ENCODE assay signal across 23 mouse cellular contexts in the genomic region with DNA sequence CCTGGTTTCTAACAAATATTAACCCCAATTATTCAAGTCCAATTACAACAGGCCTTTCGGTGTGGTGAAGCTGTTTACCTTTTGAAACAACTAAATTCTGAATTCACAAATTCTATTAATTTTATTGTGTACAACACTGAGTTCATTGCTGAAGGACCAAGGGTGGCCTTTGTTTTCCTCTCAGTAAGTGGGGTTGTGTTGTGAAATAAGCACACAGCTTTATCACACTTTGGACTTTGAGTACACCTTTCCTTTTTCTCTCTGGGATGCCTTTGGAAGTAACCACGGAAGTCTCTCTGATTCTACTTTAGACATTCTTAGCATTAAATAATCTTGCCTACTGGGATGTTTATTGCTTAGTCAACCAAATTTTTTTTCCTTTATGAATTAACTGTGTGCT.
DNase-seq lines count a peak whose midpoint lies in the region; ATAC-seq and TF ChIP-seq lines count a peak whose summit lies in the region.
"Had no signal": no experiment of that assay in that cellular context is flagged by ENCODE, and none has a peak within 500 bp of the region (broad histone marks: within the 10 kb centered on the region; RNA-seq: fewer than 3 reads in every experiment).

No protein-coding gene starts in this region.

- H3K4me2 ChIP-seq in liver, embryonic 14.5 days (ENCODE audit: low read depth), result no peak overlapping the region
- no peak overlapping the region for H3K4me2 ChIP-seq in liver, embryonic 12.5 days
- no peak overlapping the region for H3K4me2 ChIP-seq in liver, postnatal 0 days (ENCODE audit: low read depth, low read length)
- H3K4me2 ChIP-seq in forebrain, embryonic 14.5 days (ENCODE audit: low read length), result no peak overlapping the region
- H3K4me2 ChIP-seq: embryonic facial prominence, embryonic 13.5 days; embryonic facial prominence, embryonic 15.5 days; forebrain, embryonic 12.5 days; forebrain, embryonic 15.5 days had no signal

- no peak for TF ChIP-seq EP300 in liver, embryonic 14.5 days (IDR thresholded peaks at IDR 0.05; ENCODE audit: low read depth)
- TF ChIP-seq EP300 in liver, postnatal 0 days (IDR thresholded peaks at IDR 0.05; ENCODE audit: low read depth), result no peak

- peak; percentile 6 for DNase-seq in kidney, adult 9 months
- DNase-seq in kidney, postnatal 25 days, result no peak
- DNase-seq in liver, embryonic 14.5 days (ENCODE audit: low read depth in 3 of 3, low spot score in 3 of 3), result no peak
- no peak for DNase-seq in liver, postnatal 0 days
- peak; percentile 35 for DNase-seq in yolk sac, embryonic 10.5 days (ENCODE audit: low spot score)
- DNase-seq in forebrain, embryonic 14.5 days (ENCODE audit: low spot score), result no peak
- DNase-seq: adrenal gland, adult 2 months; adrenal gland, postnatal 10 days; adrenal gland, postnatal 25 days; cerebellum, adult 11 months; cerebellum, adult 18-20 months; cerebellum, adult 8-10 months; cerebellum, adult 9-11 months; cerebellum, postnatal 14 days; cerebellum, postnatal 36 days; embryo, embryonic 11 days had no signal

- 72% methylated on average over 2 of the region's 2 CpGs for WGBS in liver, embryonic 14.5 days (ENCODE audit: insufficient replicate concordance)
- 53% methylated on average over 2 of the region's 2 CpGs for WGBS in liver, embryonic 12.5 days (ENCODE audit: insufficient replicate concordance)
- 54% methylated on average over 2 of the region's 2 CpGs for WGBS in liver, postnatal 0 days (ENCODE audit: insufficient replicate concordance)
- WGBS in forebrain, embryonic 14.5 days, result 88% methylated on average over 2 of the region's 2 CpGs

- H3K4me3 ChIP-seq in liver, embryonic 14.5 days (ENCODE audit: insufficient read depth in 1 of 2, low read depth in 2 of 2, low read length in 2 of 2), result no peak overlapping the region
- no peak overlapping the region for H3K4me3 ChIP-seq in liver, embryonic 12.5 days
- no peak overlapping the region for H3K4me3 ChIP-seq in liver, postnatal 0 days (ENCODE audit: low read depth, low read length)
- no peak overlapping the region for H3K4me3 ChIP-seq in forebrain, embryonic 14.5 days (ENCODE audit: low read depth, low read length)
- H3K4me3 ChIP-seq: embryonic facial prominence, embryonic 13.5 days; embryonic facial prominence, embryonic 15.5 days; erythroblast, embryonic 14.5 days; forebrain, embryonic 10.5 days; forebrain, embryonic 12.5 days; forebrain, embryonic 15.5 days had no signal

- H3K4me1 ChIP-seq in liver, embryonic 14.5 days (replicated peaks; ENCODE audit: control insufficient read depth in 2 of 2, insufficient read depth in 2 of 2, low read length in 1 of 2), result no peaks in the 10 kb centered on the region
- no peaks in the 10 kb centered on the region for H3K4me1 ChIP-seq in liver, embryonic 12.5 days
- H3K4me1 ChIP-seq in liver, postnatal 0 days (ENCODE audit: insufficient read depth), result no peaks in the 10 kb centered on the region
- no peaks in the 10 kb centered on the region for H3K4me1 ChIP-seq in forebrain, embryonic 14.5 days (ENCODE audit: control insufficient read depth, insufficient read depth, low read length)
- H3K4me1 ChIP-seq: embryonic facial prominence, embryonic 13.5 days; embryonic facial prominence, embryonic 15.5 days; forebrain, embryonic 10.5 days; forebrain, embryonic 12.5 days; forebrain, embryonic 15.5 days had no signal

- TF ChIP-seq CTCF in liver, embryonic 14.5 days (IDR thresholded peaks at IDR 0.05; ENCODE audit: low read depth), result no peak
- TF ChIP-seq CTCF in liver, postnatal 0 days (IDR thresholded peaks at IDR 0.05; ENCODE audit: low read depth), result no peak

- 0 out of 2 replicates have a peak, but pooled peaks have one; percentile 43 for ATAC-seq in liver, embryonic 14.5 days (ENCODE audit: insufficient read depth)
- ATAC-seq in liver, embryonic 12.5 days, result no peak
- peak; percentile 67 for ATAC-seq in liver, postnatal 0 days
- no peak for ATAC-seq in forebrain, embryonic 14.5 days
- ATAC-seq: forebrain, embryonic 15.5 days had no signal

- no peak overlapping the region for H3K27ac ChIP-seq in liver, embryonic 14.5 days
- no peak overlapping the region for H3K27ac ChIP-seq in liver, embryonic 12.5 days
- 0 out of 2 replicates have a peak overlapping the region, but pooled peaks have one; percentile 45 for H3K27ac ChIP-seq in liver, postnatal 0 days (ENCODE audit: low read depth)
- H3K27ac ChIP-seq in forebrain, embryonic 14.5 days (ENCODE audit: low read depth, low read length), result no peak overlapping the region
- H3K27ac ChIP-seq: embryonic facial prominence, embryonic 13.5 days; embryonic facial prominence, embryonic 15.5 days; forebrain, embryonic 10.5 days; forebrain, embryonic 12.5 days; forebrain, embryonic 15.5 days had no signal

- no peak overlapping the region for H3K9ac ChIP-seq in liver, embryonic 14.5 days (replicated peaks)
- no peak overlapping the region for H3K9ac ChIP-seq in liver, embryonic 12.5 days
- H3K9ac ChIP-seq in liver, postnatal 0 days (replicated peaks), result no peak overlapping the region
- no peak overlapping the region for H3K9ac ChIP-seq in forebrain, embryonic 14.5 days (ENCODE audit: low read length)
- H3K9ac ChIP-seq: embryonic facial prominence, embryonic 13.5 days; embryonic facial prominence, embryonic 15.5 days; forebrain, embryonic 12.5 days; forebrain, embryonic 15.5 days had no signal

- no peaks in the 10 kb centered on the region for H3K9me3 ChIP-seq in liver, embryonic 14.5 days (ENCODE audit: control insufficient read depth, low read length)
- H3K9me3 ChIP-seq in liver, embryonic 12.5 days (replicated peaks), result no peaks in the 10 kb centered on the region
- H3K9me3 ChIP-seq in liver, postnatal 0 days (ENCODE audit: low read length), result no peaks in the 10 kb centered on the region
- no peaks in the 10 kb centered on the region for H3K9me3 ChIP-seq in forebrain, embryonic 14.5 days (replicated peaks; ENCODE audit: control insufficient read depth, low read length)
- H3K9me3 ChIP-seq: embryonic facial prominence, embryonic 13.5 days; embryonic facial prominence, embryonic 15.5 days; forebrain, embryonic 10.5 days; forebrain, embryonic 12.5 days; forebrain, embryonic 15.5 days had no signal

- H3K36me3 ChIP-seq in liver, embryonic 14.5 days (replicated peaks; ENCODE audit: control insufficient read depth, insufficient read depth, low read depth), result no peaks in the 10 kb centered on the region
- no peaks in the 10 kb centered on the region for H3K36me3 ChIP-seq in liver, embryonic 12.5 days
- H3K36me3 ChIP-seq in liver, postnatal 0 days (replicated peaks; ENCODE audit: insufficient read depth, low read length), result no peaks in the 10 kb centered on the region
- H3K36me3 ChIP-seq in forebrain, embryonic 14.5 days (ENCODE audit: control insufficient read depth, insufficient read depth, low read length), result no peaks in the 10 kb centered on the region
- H3K36me3 ChIP-seq: embryonic facial prominence, embryonic 13.5 days; embryonic facial prominence, embryonic 15.5 days; forebrain, embryonic 10.5 days; forebrain, embryonic 12.5 days; forebrain, embryonic 15.5 days had no signal

- no peaks in the 10 kb centered on the region for H3K27me3 ChIP-seq in liver, embryonic 14.5 days (ENCODE audit: control insufficient read depth, insufficient read depth, low read length)
- no peaks in the 10 kb centered on the region for H3K27me3 ChIP-seq in liver, embryonic 12.5 days (replicated peaks)
- H3K27me3 ChIP-seq in liver, postnatal 0 days (ENCODE audit: insufficient read depth, low read length), result no peaks in the 10 kb centered on the region
- no peaks in the 10 kb centered on the region for H3K27me3 ChIP-seq in forebrain, embryonic 14.5 days (replicated peaks; ENCODE audit: control insufficient read depth, insufficient read depth, low read length)
- H3K27me3 ChIP-seq: embryonic facial prominence, embryonic 13.5 days; embryonic facial prominence, embryonic 15.5 days; forebrain, embryonic 12.5 days; forebrain, embryonic 15.5 days had no signal

Comparison
In these comparisons a context has a peak if more than half of its experiments do, and no peak if none do; other contexts are left out.
1. DNase-seq: peak in kidney, adult 9 months (single experiment) and yolk sac, embryonic 10.5 days (single experiment); none in kidney, postnatal 25 days (0 of 2), liver, embryonic 14.5 days (0 of 3), liver, postnatal 0 days (single experiment) and forebrain, embryonic 14.5 days (single experiment).
2. ATAC-seq: peak in liver, embryonic 14.5 days (single experiment) and liver, postnatal 0 days (single experiment); none in liver, embryonic 12.5 days (single experiment) and forebrain, embryonic 14.5 days (single experiment).